Mouse (Mus musculus): ENCODE measurements at regions not wholly inside any gene's neighbourhood (a gene's known extent, or its start where the extent isn't known, plus 50 kb on each side); places are given as distances from the start of the nearest gene placed in this dataset.

DNA sequence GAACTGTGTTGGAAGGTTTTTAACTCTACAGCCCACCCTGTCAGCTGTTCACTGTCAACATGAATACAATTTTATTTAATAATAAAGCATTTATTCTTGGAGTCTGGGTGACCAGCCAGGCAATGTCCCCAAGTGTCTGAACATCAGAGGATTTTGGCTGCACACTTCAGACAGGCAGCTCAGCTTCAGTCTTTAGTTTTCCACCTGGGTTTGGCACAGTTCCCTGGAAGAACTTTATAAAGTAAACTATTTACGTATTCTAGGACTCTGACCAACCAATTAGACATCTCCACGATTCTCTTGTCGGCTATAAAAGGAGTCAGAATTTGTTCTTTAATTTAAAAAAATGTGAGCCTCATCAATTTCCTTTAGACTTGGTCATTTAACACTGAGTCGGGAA, 220.8 kb upstream of the 1700056E22Rik start:
- no peak overlapping the region for H3K4me2 ChIP-seq (replicated peaks; ENCODE audit: low read depth, low read length)
- WGBS: 66% methylated on average over 4 of the region's 4 CpGs
- H3K9me3 ChIP-seq (ENCODE audit: low read length): peaks cover 4% of the 10 kb centered on the region; the same call in 1 of the 2 replicates
- 0 out of 2 replicates have a peak, but pooled peaks cover 3% of the 10 kb centered on the region for H3K27me3 ChIP-seq (ENCODE audit: insufficient read depth, low read length)
- H3K4me3 ChIP-seq (ENCODE audit: low read length): no peak overlapping the region
- H3K4me1 ChIP-seq (ENCODE audit: insufficient read depth, low read length): no peaks in the 10 kb centered on the region
- H3K27ac ChIP-seq (ENCODE audit: low read length): no peak overlapping the region
- no peaks in the 10 kb centered on the region for H3K36me3 ChIP-seq (ENCODE audit: insufficient read depth, low read length)
- ATAC-seq (ENCODE audit: low FRiP score, low TSS enrichment): no peak
- H3K9ac ChIP-seq (replicated peaks; ENCODE audit: low read length): no peak overlapping the region

DNA sequence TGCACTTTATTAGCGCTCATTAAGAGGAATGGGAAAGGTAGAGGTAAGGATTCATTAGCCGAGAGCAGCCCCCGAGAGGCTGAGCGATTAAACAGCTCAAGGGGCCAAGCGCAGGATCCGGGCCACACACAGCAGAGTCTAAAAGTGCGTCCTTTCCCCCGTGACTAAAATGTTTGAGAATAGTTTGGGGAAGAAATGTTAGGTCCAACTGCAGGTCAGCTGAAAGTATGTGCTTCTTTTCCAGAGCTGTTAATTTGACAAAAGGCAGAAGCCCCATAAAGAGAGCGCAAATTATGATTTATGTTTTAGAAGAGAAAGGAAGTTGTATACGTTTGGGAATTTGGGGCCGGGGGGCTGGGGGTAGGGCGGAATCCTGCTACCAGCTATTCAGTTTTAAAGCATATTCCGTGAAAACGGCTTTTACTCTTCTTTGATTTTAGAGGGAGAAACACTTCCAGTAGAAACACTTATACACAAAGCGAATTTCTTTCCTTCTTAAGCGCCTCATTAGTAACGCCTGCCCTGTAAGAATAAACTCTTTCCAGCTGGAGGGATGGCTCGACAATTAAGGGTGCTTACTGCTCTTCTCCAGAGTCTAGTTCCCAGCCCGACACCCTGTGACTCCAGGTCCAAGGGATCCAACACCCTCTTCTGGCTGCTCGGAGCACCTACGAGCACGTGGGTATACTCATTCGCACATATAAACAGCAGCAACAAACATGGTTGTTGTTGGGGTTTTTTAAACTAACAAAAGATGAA, 210.8 kb upstream of the 1700056E22Rik start:
- no peaks in the 10 kb centered on the region for H3K36me3 ChIP-seq (ENCODE audit: insufficient read depth, low read length)
- no peaks in the 10 kb centered on the region for H3K4me1 ChIP-seq (ENCODE audit: insufficient read depth, low read length)
- H3K9me3 ChIP-seq (ENCODE audit: low read length): no peaks in the 10 kb centered on the region
- peak overlapping the region; percentile 61 for H3K27ac ChIP-seq (ENCODE audit: low read length)
- H3K4me3 ChIP-seq (ENCODE audit: low read length): peak overlapping the region; percentile 18
- peak; percentile 54; the same call in 1 of the 2 replicates for ATAC-seq (ENCODE audit: low FRiP score, low TSS enrichment)
- H3K9ac ChIP-seq (replicated peaks; ENCODE audit: low read length): 0 out of 2 replicates have a peak overlapping the region, but pooled peaks have one; percentile 29
- WGBS: 53% methylated on average over 23 of the region's 23 CpGs
- H3K27me3 ChIP-seq (ENCODE audit: insufficient read depth, low read length): no peaks in the 10 kb centered on the region
- H3K4me2 ChIP-seq (replicated peaks; ENCODE audit: low read depth, low read length): peak overlapping the region; percentile 49

DNA sequence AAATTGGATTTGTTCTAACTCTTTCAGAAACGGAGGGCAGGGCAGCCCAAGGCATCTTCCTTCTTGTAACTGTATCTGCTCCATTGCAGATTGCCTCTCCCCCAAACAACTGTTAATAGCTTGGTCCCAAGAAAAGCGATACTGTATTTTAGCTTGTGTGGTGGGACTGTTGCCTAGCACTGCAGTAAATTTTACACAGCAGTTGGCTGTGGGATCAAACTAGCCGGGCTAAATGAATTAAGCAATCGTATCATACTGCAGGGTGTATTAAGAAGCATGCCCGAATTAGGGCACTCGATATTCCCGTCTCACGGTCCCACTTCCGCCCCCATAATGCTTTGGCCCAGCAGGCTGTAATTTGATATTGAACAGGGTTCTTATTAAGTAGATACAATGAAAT, 210.2 kb upstream of the 1700056E22Rik start:
- no peaks in the 10 kb centered on the region for H3K9me3 ChIP-seq (ENCODE audit: low read length)
- H3K36me3 ChIP-seq (ENCODE audit: insufficient read depth, low read length): no peaks in the 10 kb centered on the region
- H3K4me3 ChIP-seq (ENCODE audit: low read length): peak overlapping the region; percentile 18
- peak overlapping the region; percentile 61 for H3K27ac ChIP-seq (ENCODE audit: low read length)
- H3K4me2 ChIP-seq (replicated peaks; ENCODE audit: low read depth, low read length): peak overlapping the region; percentile 49
- 0 out of 2 replicates have a peak overlapping the region, but pooled peaks have one; percentile 29 for H3K9ac ChIP-seq (replicated peaks; ENCODE audit: low read length)
- 31% methylated on average over 9 of the region's 9 CpGs for WGBS
- H3K27me3 ChIP-seq (ENCODE audit: insufficient read depth, low read length): no peaks in the 10 kb centered on the region
- no peaks in the 10 kb centered on the region for H3K4me1 ChIP-seq (ENCODE audit: insufficient read depth, low read length)
- ATAC-seq (ENCODE audit: low FRiP score, low TSS enrichment): peak; percentile 70; the same call in 1 of the 2 replicates

DNA sequence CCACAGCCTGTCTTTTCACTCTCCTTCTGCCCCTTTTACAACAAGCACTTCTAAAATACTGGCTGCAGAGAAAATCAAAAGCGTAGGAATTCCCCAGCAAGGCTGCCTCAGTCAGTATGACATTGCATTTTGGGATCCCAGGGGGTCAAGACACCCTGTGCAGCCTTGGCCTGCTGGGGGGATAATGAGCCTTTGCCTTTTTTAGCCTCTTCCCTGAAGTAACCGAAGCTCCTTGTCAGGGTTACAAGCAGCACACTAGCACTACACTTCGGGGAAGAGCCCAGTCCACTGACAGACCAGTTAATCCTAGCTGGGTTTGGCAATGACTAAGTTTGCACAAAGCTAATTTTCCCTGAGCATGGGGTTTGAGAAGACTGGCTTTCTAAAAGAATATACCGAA, 207.7 kb upstream of the 1700056E22Rik start:
- no peak for ATAC-seq (ENCODE audit: low FRiP score, low TSS enrichment)
- Histone ChIP-seq H3K27me3 (ENCODE audit: insufficient read depth, low read length) (no peaks in the 10 kb centered on the region), H3K4me3 (ENCODE audit: low read length) (no peak overlapping the region), H3K4me2 (replicated peaks; ENCODE audit: low read depth, low read length) (no peak overlapping the region), H3K4me1 (ENCODE audit: insufficient read depth, low read length) (no peaks in the 10 kb centered on the region), H3K27ac (ENCODE audit: low read length) (no peak overlapping the region), H3K9me3 (ENCODE audit: low read length) (no peaks in the 10 kb centered on the region), H3K36me3 (ENCODE audit: insufficient read depth, low read length) (no peaks in the 10 kb centered on the region), H3K9ac (replicated peaks; ENCODE audit: low read length) (no peak overlapping the region)
- 75% methylated on average over 4 of the region's 4 CpGs for WGBS

DNA sequence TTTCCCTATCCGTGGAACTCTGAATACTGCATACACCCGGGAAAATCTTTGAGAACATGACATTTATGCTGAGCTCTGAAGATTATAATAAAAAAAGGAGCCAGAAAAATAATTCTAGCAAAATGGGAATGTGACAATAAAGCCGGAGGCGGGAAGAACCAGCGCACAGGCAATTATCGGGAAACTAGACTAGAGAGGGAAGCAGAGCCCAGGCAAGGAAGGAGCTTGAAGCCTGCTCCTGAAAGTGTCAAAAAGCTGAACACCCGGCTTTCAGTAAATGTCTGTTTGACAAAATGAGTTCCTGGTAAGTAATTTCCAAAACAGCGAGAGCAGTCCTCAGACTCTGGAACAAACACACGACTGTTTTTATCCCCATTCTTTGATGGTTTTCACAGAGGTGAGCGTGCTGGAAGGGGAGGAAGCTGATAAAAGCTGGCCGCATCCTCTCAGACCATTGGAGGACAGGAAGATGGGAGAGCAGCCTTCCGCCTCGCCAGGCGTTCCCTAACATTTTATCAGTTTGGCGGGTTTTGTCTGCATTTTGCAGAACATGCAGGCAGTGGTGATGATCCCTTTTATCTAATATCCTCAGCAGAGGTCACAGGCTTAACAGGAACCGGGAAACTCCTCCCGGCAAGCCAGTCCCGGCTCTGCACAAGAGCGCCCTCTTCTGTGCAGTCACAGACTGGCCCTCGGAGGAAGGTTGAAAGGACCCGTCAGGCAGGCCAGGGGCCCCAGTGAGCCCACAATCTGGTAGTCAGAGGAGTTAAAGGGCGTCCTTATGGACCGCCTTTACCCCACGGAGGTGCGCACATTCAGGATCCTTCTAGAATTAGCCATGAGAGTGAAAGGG, 201.3 kb upstream of the 1700056E22Rik start:
- peak; percentile 57; the same call in 1 of the 2 replicates for ATAC-seq (ENCODE audit: low FRiP score, low TSS enrichment)
- H3K9ac ChIP-seq (replicated peaks; ENCODE audit: low read length): peak overlapping the region; percentile 61
- 21% methylated on average over 25 of the region's 25 CpGs for WGBS
- H3K4me1 ChIP-seq (ENCODE audit: insufficient read depth, low read length): no peaks in the 10 kb centered on the region; the same call in 1 of the 2 replicates
- H3K9me3 ChIP-seq (ENCODE audit: low read length): no peaks in the 10 kb centered on the region
- H3K36me3 ChIP-seq (ENCODE audit: insufficient read depth, low read length): no peaks in the 10 kb centered on the region
- no peak overlapping the region for H3K27ac ChIP-seq (ENCODE audit: low read length)
- peak overlapping the region; percentile 38 for H3K4me3 ChIP-seq (ENCODE audit: low read length)
- no peaks in the 10 kb centered on the region for H3K27me3 ChIP-seq (ENCODE audit: insufficient read depth, low read length)
- peak overlapping the region; percentile 54 for H3K4me2 ChIP-seq (replicated peaks; ENCODE audit: low read depth, low read length)

DNA sequence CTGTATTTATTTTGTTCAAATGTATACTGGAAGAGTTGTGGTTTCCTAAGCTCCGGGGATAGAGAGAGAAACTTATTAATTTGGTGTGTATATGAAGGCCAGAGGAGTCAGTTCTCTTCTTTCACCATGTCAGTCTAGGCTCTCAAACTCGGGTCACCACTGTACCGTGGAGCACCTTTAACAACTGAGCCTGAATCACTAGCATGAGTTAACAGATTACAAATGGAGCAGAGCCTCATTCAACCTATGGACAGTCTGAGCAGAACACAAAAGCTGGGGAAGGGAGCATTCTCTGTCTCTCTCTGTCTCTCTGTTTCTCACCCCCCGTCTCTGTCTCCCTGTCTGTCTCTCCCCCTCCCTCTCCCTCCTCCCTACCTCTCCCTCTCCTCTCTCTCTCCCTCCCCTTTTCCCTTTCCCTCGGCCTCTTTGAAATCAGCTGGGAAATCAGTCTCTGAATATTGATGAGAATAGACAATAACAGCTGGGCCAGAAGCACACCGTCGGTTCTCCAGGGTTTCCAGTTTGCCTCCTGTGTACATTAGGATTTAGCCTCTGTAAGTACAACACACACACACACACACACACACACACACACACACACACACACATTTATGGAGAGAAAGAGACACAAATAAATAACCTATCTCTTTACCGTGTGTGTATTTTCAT, 200.4 kb upstream of the 1700056E22Rik start:
- H3K9me3 ChIP-seq (ENCODE audit: low read length): no peaks in the 10 kb centered on the region
- H3K36me3 ChIP-seq (ENCODE audit: insufficient read depth, low read length): no peaks in the 10 kb centered on the region

DNA sequence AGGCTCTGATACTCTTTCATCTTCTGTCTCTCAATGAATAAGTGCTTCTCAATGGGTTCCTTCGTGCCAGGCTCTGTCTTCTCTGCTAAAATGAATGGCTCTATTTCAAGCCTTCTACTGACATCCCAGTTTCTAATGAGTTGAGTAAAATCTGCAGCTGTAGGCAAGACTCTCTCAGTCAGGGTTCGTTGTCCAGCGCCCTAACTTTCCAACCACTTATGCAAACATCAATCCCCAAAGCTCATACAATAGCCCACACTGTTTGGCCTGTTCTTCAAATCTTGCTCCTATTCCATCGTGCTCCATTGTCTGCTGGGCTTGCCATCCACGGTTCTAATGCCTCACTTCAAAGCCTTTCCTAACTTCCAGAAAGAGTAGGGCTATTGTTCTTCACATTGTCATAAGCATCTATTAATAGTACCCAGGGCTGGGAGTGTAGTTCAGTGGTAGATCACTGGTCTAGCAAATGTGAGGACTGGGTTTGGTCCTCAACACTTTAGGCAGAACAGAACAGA, 199.7 kb upstream of the 1700056E22Rik start:
- 78% methylated on average over 5 of the region's 5 CpGs for WGBS

More for the DNA sequence above, 200.4 kb upstream of the 1700056E22Rik start:
- Histone ChIP-seq H3K4me3 (ENCODE audit: low read length) (no peak overlapping the region), H3K27me3 (ENCODE audit: insufficient read depth, low read length) (no peaks in the 10 kb centered on the region), H3K27ac (ENCODE audit: low read length) (no peak overlapping the region), H3K4me2 (replicated peaks; ENCODE audit: low read depth, low read length) (no peak overlapping the region), H3K9ac (replicated peaks; ENCODE audit: low read length) (no peak overlapping the region), H3K4me1 (ENCODE audit: insufficient read depth, low read length) (no peaks in the 10 kb centered on the region; the same call in 1 of the 2 replicates)
- WGBS: 75% methylated on average over 8 of the region's 8 CpGs
- ATAC-seq (ENCODE audit: low FRiP score, low TSS enrichment): no peak

DNA sequence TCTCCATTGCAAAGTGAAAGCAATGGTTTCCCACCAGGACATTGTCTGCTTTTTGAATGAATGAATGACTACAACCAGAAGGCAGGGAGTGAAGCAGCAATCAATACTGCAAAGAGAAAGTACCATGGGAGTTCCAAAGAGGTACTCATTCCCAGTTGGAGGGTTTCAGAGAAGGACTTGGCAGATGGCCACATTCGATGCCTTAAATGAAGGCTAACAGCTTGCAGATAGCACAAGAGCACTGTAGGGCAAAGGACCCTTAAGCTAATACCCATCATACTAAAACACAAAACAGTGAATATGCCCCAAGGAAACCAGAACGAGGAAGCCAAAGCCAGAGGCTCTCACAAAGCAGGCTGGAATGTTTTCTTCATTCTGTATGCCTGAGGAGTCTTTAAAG, 188.2 kb upstream of the 1700056E22Rik start:
- Histone ChIP-seq H3K9me3 (ENCODE audit: low read length) (no peaks in the 10 kb centered on the region), H3K4me1 (ENCODE audit: insufficient read depth, low read length) (no peaks in the 10 kb centered on the region), H3K36me3 (ENCODE audit: insufficient read depth, low read length) (no peaks in the 10 kb centered on the region), H3K4me2 (replicated peaks; ENCODE audit: low read depth, low read length) (no peak overlapping the region), H3K27me3 (ENCODE audit: insufficient read depth, low read length) (no peaks in the 10 kb centered on the region), H3K4me3 (ENCODE audit: low read length) (no peak overlapping the region), H3K9ac (replicated peaks; ENCODE audit: low read length) (no peak overlapping the region), H3K27ac (ENCODE audit: low read length) (no peak overlapping the region)
- ATAC-seq (ENCODE audit: low FRiP score, low TSS enrichment): no peak
- 54% methylated on average over 2 of the region's 2 CpGs for WGBS

More for the DNA sequence above, 199.7 kb upstream of the 1700056E22Rik start:
- Histone ChIP-seq H3K9me3 (ENCODE audit: low read length) (no peaks in the 10 kb centered on the region), H3K4me2 (replicated peaks; ENCODE audit: low read depth, low read length) (no peak overlapping the region), H3K36me3 (ENCODE audit: insufficient read depth, low read length) (no peaks in the 10 kb centered on the region), H3K9ac (replicated peaks; ENCODE audit: low read length) (no peak overlapping the region), H3K4me1 (ENCODE audit: insufficient read depth, low read length) (no peaks in the 10 kb centered on the region; the same call in 1 of the 2 replicates), H3K27ac (ENCODE audit: low read length) (no peak overlapping the region), H3K27me3 (ENCODE audit: insufficient read depth, low read length) (no peaks in the 10 kb centered on the region), H3K4me3 (ENCODE audit: low read length) (no peak overlapping the region)
- ATAC-seq (ENCODE audit: low FRiP score, low TSS enrichment): no peak

DNA sequence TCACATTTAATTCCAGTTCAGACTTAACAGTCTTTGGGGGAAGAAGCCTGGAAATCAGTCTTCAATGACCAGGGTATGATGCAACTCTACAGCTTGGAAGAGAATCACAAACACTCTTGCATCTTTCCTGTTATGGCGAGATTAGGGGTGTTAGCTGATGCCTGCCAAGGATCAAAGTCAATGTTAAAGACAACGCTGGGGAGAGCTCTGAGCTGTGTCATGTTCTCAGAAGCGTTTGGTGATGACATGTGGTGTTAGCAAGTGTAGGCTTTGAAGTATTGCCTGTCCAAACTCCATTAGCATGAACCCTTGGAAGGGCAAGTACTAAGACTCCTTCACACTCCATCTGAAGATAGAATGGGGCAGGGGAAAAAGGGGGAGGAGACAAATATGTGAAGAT, 187.7 kb upstream of the 1700056E22Rik start:
- Histone ChIP-seq H3K9ac (replicated peaks; ENCODE audit: low read length) (no peak overlapping the region), H3K36me3 (ENCODE audit: insufficient read depth, low read length) (no peaks in the 10 kb centered on the region), H3K9me3 (ENCODE audit: low read length) (no peaks in the 10 kb centered on the region), H3K4me2 (replicated peaks; ENCODE audit: low read depth, low read length) (no peak overlapping the region), H3K4me1 (ENCODE audit: insufficient read depth, low read length) (no peaks in the 10 kb centered on the region), H3K27me3 (ENCODE audit: insufficient read depth, low read length) (no peaks in the 10 kb centered on the region), H3K27ac (ENCODE audit: low read length) (no peak overlapping the region), H3K4me3 (ENCODE audit: low read length) (no peak overlapping the region)
- ATAC-seq (ENCODE audit: low FRiP score, low TSS enrichment): no peak
- WGBS: 51% methylated on average over 3 of the region's 3 CpGs

Measured in kidney, embryonic 16.5 days (tissue).